Mouse (Mus musculus): Measurements from ENCODE around the gene Tex33. TPM values are rescaled to one million over a fixed set of nuclear protein-coding genes. Genes with fewer than 3 reads are reported as not detected.

Gene Tex33
- total RNA-seq (2017) = not detected in 2 replicates

DNA sequence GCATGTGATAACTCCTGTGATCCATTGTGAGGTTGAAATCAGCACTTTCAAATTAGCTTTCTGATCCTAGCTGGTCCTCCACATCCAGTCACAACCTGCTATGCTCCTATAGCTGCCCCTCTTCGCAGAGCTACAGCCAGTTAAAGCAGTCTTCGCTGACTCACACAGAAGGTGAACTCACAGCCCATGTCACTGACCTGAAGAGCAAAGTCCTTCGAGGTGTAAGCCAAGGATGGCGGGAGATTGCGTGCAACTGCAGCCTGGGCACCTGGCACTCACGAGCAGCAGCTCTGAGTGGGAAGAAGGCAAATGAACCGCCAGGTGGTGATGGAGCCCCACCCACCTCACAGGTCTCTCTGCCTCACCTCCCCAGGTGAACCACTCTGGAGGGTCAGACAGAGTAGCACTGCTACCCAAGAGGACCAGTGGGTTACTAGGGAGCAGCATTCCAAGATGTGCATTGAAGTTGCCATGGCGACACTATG lies at the start of gene Tex33:
TSS of gene Tex33 (minus strand) at position 435 of the 485 bp plus-strand sequence.
- no peak for ATAC-seq (replicated peaks; ENCODE audit: low read depth, poor library complexity, severe bottlenecking)

GRCm38 (mm10) chr15:78443857-78444256 lies 48.1 kb upstream of the Tex33 start:
- ATAC-seq (replicated peaks; ENCODE audit: low read depth, poor library complexity, severe bottlenecking) = no peak

DNA sequence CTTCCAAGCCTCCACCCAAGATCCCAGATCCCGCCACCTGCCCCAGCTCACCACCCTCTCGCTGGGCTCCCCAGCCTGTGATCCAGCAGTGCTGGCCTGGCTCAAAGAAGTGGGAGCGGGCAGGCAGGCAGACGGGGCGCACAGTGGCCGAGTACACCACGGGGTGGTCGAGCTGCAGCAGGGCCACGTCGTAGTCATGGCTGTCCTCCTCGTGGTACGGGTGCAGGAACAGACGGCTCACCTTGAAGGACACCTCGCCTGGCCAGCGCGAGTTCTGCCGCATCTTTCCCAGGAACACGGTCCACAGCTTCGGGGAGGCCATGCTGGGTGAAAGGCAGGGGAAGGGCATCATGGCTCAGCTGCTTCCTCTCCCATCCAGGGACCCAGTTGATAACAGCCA lies 46.5 kb upstream of the Tex33 start:
- no peak for ATAC-seq (replicated peaks; ENCODE audit: low read depth, poor library complexity, severe bottlenecking)

- ATAC-seq (replicated peaks; ENCODE audit: low read depth, poor library complexity, severe bottlenecking) = no peak
Observed at GRCm38 (mm10) chr15:78438973-78439372, 43.3 kb upstream of the Tex33 start.

GRCm38 (mm10) chr15:78438505-78438904 lies 42.8 kb upstream of the Tex33 start:
- ATAC-seq (replicated peaks; ENCODE audit: low read depth, poor library complexity, severe bottlenecking) = no peak

DNA sequence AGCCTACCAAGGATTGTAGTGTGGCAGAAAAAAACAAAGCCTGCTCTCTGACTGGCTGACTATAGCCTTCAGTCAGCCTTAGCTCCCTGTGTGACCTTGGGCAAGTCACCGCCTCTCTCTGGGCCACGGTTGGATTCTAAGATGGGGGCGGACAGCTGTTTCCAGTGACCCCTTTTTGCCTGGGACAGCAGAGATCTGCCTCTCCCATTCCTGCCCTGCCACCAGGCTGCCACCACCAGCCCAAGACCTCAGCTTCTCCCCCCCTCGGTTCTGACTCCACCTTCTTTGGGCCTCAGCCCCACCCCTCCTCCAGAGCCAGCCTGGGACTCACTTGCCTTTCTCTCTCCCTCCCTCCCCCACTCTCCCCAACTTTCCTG lies 42.3 kb upstream of the Tex33 start:
- ATAC-seq (replicated peaks; ENCODE audit: low read depth, poor library complexity, severe bottlenecking) = no peak

- ATAC-seq (replicated peaks; ENCODE audit: low read depth, poor library complexity, severe bottlenecking) = no peak
Observed at GRCm38 (mm10) chr15:78437237-78438017, 41.7 kb upstream of the Tex33 start.

DNA sequence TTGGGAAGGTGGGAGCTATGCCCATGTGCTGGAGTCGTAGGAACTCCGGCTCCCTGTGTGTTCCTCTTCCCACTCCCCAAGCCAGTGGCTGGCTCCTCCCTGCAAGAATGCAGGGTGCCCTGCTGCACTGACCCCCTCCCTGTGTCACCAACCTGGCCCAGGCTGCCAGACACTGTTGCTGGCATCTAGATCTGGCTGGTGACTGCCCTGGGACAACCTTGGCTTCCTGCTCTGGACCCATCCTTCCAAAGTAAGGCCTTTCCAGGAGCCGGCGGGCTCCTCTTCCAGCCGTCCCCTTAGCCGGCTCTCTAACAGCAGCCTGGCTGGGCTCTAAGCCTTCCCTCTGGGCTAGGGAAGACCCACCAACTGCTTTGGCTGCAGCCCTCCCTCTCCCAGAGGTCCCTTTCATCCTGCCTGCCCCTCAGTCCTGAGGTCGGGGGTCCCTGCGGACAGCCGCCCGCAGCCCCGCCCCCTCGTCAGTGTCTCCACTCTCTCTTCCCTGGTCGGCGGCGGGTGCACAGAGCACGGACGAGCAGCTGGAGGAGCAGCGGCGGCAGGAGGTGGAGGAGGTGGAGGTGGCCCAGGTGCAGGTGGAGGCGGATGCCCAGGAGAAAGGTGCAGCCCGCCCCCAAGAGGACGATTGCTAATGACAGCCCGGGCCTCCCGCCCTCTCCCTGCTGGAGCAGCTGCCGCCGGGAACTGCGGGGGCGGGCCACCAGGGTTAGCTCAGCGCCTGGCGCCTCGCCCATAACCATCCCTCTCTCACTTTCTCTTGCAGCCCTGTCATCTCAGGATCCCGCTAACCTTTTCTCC lies 40.9 kb upstream of the Tex33 start:
- ATAC-seq (replicated peaks; ENCODE audit: low read depth, poor library complexity, severe bottlenecking) = no peak

- no peak for ATAC-seq (replicated peaks; ENCODE audit: low read depth, poor library complexity, severe bottlenecking)
Observed at GRCm38 (mm10) chr15:78435681-78436080, 40.0 kb upstream of the Tex33 start.

- ATAC-seq (replicated peaks; ENCODE audit: low read depth, poor library complexity, severe bottlenecking) = peak; percentile 51
Observed at GRCm38 (mm10) chr15:78434896-78435520, 39.3 kb upstream of the Tex33 start.

DNA sequence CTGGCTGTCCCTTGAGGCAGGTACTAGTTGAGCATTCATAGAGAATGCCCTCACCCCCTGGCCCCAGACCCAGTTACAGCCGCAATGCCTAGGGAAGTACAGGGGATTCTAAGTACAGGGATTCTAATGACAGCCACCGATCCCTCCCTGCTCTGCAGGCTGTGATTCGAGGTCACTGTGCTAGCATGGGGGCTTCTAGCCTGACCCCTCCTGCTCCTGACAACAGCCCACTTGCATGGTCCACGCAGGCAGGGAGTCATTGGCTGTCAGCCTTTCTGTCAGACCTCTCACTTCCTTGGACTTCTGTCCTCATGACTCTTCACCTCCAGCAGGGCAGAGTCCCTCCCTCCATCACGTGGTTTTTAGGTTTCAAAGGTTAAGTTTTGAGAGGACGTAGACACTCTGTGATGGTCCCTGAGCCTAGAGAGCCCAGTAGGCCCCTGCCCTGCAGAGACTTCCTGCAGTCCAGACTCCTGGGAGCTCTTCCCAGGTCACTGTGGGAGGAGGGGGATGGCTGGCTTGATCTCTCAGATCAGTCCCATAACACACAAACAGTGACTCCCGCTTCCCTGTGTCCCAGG lies 35.9 kb upstream of the Tex33 start:
- ATAC-seq (replicated peaks; ENCODE audit: low read depth, poor library complexity, severe bottlenecking) = no peak

- no peak for ATAC-seq (replicated peaks; ENCODE audit: low read depth, poor library complexity, severe bottlenecking)
Observed at GRCm38 (mm10) chr15:78430874-78431273, 35.2 kb upstream of the Tex33 start.

DNA sequence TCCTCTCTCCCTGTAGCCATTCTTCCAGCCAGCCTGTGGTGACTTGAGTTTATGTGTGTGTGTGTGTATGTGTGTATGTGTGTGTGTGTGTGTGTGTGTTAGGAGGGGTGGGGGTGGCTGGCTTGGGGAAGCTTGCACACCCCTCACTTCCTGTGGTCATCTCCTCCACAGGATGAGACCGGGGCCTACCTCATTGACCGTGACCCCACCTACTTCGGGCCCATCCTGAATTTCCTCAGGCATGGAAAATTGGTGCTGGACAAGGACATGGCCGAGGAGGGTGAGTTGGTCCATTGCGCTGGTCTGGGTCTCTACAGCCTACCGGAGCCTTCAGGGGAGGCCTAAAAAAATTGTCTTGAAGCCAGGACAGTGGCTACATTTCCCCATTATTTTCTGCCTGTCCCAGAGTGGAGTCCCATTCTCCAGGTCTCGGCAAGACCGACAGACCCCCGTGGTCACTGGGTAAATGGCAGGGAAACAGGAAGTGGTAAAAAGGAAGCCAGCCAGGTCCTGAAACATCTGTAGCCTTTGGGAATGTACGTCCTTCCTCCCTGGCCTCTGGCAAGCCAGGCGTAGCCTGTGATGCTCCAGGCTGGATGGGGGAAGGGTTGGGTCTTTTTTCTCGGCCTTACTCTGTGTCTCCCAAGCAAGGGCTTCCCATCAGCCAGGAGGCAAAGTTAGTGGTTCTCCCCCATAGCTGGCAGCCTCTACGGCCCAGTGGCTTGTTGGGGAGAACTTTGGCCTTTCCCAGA lies 34.3 kb upstream of the Tex33 start:
- no peak for ATAC-seq (replicated peaks; ENCODE audit: low read depth, poor library complexity, severe bottlenecking)

DNA sequence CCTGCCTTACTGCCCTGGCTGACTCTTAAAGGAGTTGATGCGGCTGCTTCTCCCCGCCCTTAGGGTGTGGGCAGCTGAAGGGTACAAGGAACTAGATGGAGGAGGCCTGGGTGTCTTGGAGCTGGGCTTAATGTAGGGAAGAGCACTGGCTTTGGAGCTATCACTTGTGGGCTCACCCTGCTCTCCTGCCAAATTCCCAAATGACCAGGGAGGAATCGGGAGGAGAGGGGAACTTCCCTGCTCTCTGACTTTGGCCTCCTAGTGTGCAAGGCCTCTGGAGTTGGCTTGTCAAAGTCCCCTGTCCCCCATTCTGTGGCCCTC lies 33.4 kb upstream of the Tex33 start:
- ATAC-seq (replicated peaks; ENCODE audit: low read depth, poor library complexity, severe bottlenecking) = no peak; the same call in 1 of the 2 replicates

GRCm38 (mm10) chr15:78428391-78429138 lies 32.9 kb upstream of the Tex33 start, which contains the start of gene Kctd17:
Gene Kctd17 (plus strand): TSS chr15:78428564.
- peak; percentile 24 for ATAC-seq (replicated peaks; ENCODE audit: low read depth, poor library complexity, severe bottlenecking)

DNA sequence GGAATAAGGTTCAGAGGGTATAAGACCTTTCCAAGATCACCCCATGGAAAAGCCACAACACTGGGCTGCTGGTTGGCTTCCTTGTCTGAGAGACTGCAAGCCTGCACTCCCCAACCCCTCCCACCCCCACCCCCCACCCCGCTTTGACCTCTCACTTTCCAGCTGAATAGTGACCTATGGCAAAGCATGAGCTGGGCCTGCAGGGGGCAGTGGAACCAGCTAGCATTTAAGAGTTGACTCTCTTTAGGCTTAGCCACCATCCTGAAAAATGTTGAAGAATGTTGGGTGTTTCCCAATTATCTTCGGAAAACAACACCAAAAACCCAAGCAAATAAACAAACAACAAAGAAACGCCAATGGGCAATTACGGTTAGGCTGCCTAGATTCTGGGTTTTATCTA lies 29.5 kb upstream of the Tex33 start:
- ATAC-seq (replicated peaks; ENCODE audit: low read depth, poor library complexity, severe bottlenecking) = no peak

DNA sequence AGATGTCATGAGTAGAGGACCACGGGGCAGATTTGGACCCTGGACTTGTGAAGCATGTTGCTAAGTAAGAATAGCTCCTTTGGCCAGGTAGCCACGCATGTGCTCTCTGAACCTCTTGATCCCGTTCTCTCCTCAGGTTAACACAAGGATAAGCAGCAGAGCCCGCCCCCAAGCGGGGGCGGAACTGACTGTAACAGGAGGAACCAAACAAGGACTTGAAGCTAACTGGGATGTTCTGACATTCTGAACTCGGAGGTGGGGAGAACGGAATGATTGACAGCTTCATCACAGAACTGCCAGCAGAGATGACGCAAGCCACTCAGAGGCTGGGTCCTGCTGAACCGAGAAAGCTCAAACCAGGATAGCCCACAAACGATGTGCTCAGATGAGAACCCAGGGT lies 28.8 kb upstream of the Tex33 start:
- ATAC-seq (replicated peaks; ENCODE audit: low read depth, poor library complexity, severe bottlenecking) = no peak

DNA sequence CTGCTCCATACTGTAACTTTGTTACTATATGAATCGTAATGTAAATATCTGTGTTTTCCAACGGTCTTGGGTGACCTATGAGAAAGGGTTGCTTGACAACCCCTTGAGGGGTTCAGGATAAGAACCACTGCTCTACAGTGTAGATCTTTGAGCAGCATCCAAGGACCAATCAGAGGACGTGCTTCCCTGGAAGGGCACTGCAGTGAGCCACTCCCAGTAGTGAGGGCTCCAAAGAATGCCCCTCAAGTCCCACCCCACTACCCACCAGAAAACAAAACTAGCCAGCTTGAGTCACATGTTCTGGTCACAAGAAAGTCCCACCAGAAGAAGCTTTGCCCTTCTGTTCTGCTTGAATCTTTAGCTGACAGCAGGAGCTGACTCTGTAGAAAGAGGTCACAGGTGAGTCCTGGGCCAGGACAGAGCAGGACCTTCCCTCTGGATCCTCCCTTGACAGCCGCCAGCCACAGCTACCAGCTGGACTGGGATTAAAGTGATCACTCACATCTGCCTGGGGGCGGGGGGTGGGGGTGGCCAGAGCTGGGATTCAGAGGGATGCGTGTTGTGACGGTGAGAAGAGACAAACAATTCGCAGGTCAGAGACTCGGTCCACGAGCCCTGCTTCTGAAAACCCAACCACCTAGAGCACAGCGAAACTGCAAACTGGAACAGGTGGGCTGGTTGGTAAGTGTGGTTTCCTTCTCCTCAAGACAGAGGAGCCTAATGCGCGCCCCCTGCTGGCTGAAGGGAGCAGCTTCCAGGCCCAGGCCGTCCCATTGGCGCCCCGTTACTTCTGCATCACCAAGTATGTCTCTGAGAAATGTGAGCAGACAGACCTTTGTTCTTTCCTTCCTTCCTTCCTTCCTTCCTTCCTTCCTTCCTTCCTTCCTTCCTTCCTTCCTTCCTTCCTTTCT lies 26.6 kb upstream of the Tex33 start:
- ATAC-seq (replicated peaks; ENCODE audit: low read depth, poor library complexity, severe bottlenecking) = peak; percentile 72
